Comparison of ENCODE assay signal across 8 mouse cellular contexts in genomic region chr5:129007105-129007957, GRCm38 (mm10). TPM values are rescaled to one million over a fixed set of nuclear protein-coding genes. Genes with fewer than 3 reads are reported as not detected.
DNase-seq lines count a peak whose midpoint lies in the region; ATAC-seq and TF ChIP-seq lines count a peak whose summit lies in the region.

No protein-coding gene starts in this region.

- peak overlapping the region; percentile 67 for H3K4me3 ChIP-seq in lung, adult 2 months (replicated peaks; ENCODE audit: extremely low read depth, low read depth, low read length)
- peak overlapping the region; percentile 63 for H3K4me3 ChIP-seq in embryonic facial prominence, embryonic 13.5 days
- H3K4me3 ChIP-seq in hindbrain, embryonic 12.5 days: peak overlapping the region; percentile 81

- 0 out of 2 replicates have a peak, but pooled peaks cover 10% of the 10 kb centered on the region for H3K36me3 ChIP-seq in embryonic facial prominence, embryonic 13.5 days
- H3K36me3 ChIP-seq in hindbrain, embryonic 12.5 days: no peaks in the 10 kb centered on the region

- no peak for TF ChIP-seq CTCF in lung, adult 2 months (IDR thresholded peaks at IDR 0.05; ENCODE audit: insufficient read depth, low read length)

- no peak for TF ChIP-seq POLR2A in lung, adult 2 months (IDR thresholded peaks at IDR 0.05; ENCODE audit: borderline replicate concordance, extremely low read depth, low read depth, low read length)

- H3K9ac ChIP-seq in embryonic facial prominence, embryonic 13.5 days: peak overlapping the region; percentile 82
- H3K9ac ChIP-seq in hindbrain, embryonic 12.5 days: peak overlapping the region; percentile 85

- no peak for ATAC-seq in embryonic facial prominence, embryonic 13.5 days (ENCODE audit: insufficient number of reproducible peaks, insufficient read depth, low FRiP score, low TSS enrichment, low read depth)
- ATAC-seq in hindbrain, embryonic 12.5 days (ENCODE audit: low FRiP score): peak; percentile 26; the same call in 1 of the 2 replicates
- no peak for ATAC-seq in CD4-positive, CD25-positive, alpha-beta regulatory T cell, adult 4 months

- H3K4me2 ChIP-seq in embryonic facial prominence, embryonic 13.5 days: peak overlapping the region; percentile 84
- peak overlapping the region; percentile 81 for H3K4me2 ChIP-seq in hindbrain, embryonic 12.5 days (replicated peaks)

- peaks cover 6% of the 10 kb centered on the region for H3K4me1 ChIP-seq in lung, adult 2 months (ENCODE audit: control insufficient read depth, insufficient read depth, low read length)
- H3K4me1 ChIP-seq in embryonic facial prominence, embryonic 13.5 days: peaks cover 26% of the 10 kb centered on the region
- H3K4me1 ChIP-seq in hindbrain, embryonic 12.5 days: peaks cover 19% of the 10 kb centered on the region

- no peaks in the 10 kb centered on the region for H3K27me3 ChIP-seq in embryonic facial prominence, embryonic 13.5 days
- H3K27me3 ChIP-seq in hindbrain, embryonic 12.5 days: no peaks in the 10 kb centered on the region

- 55% methylated on average over 14 of the region's 14 CpGs for WGBS in lung, adult 2 months
- 55% methylated on average over 14 of the region's 14 CpGs for WGBS in embryonic facial prominence, embryonic 13.5 days
- WGBS in hindbrain, embryonic 12.5 days: 54% methylated on average over 14 of the region's 14 CpGs

- no peak for DNase-seq in lung, adult 2 months
- no peak for DNase-seq in lung, postnatal 25 days (ENCODE audit: low spot score)
- DNase-seq in liver: peak; percentile 78
- DNase-seq in spleen, postnatal 10 days (ENCODE audit: low spot score in 2 of 2): peak; percentile 66 to 71
- no peak for DNase-seq in urinary bladder, postnatal 4 days (ENCODE audit: low spot score in 2 of 2)

- H3K9me3 ChIP-seq in embryonic facial prominence, embryonic 13.5 days: no peaks in the 10 kb centered on the region
- no peaks in the 10 kb centered on the region for H3K9me3 ChIP-seq in hindbrain, embryonic 12.5 days (replicated peaks)

- peak overlapping the region; percentile 71; the same call in 1 of the 2 replicates for H3K27ac ChIP-seq in embryonic facial prominence, embryonic 13.5 days
- H3K27ac ChIP-seq in hindbrain, embryonic 12.5 days: no peak overlapping the region

RNA-seq across cellular contexts. Expression of gene Stx2, which starts 1.0 kb away (rescaled TPM):
- polyA plus RNA-seq in lung, adult 2 months (2012; rRNA removed): 21.3 and 26.9 TPM in 2 replicates
- polyA plus RNA-seq in embryonic facial prominence, embryonic 13.5 days (2015; fragmentation: Nextera tagmentation; extraction: Ambion mirVana): 27.5 and 30.7 TPM in 2 replicates
- 30.8 and 32.7 TPM in 2 replicates for polyA plus RNA-seq in hindbrain, embryonic 12.5 days (2016; fragmentation: Nextera tagmentation; extraction: Ambion mirVana)
- polyA plus RNA-seq in CD4-positive, CD25-positive, alpha-beta regulatory T cell, adult 4 months (2017; shearing (Covaris generic)): 1 to 10 TPM; 2.0 to 2.4 TPM

RNA-seq across cellular contexts. Expression of gene Ran, which starts 12.5 kb away (rescaled TPM):
- 35.5 and 43.2 TPM in 2 replicates for polyA plus RNA-seq in lung, adult 2 months (2012; rRNA removed)
- 544 and 631 TPM in 2 replicates for polyA plus RNA-seq in embryonic facial prominence, embryonic 13.5 days (2015; fragmentation: Nextera tagmentation; extraction: Ambion mirVana)
- polyA plus RNA-seq in hindbrain, embryonic 12.5 days (2016; fragmentation: Nextera tagmentation; extraction: Ambion mirVana): 542 and 547 TPM in 2 replicates
- 100 to 1,000 TPM; 235 to 276 TPM for polyA plus RNA-seq in CD4-positive, CD25-positive, alpha-beta regulatory T cell, adult 4 months (2017; shearing (Covaris generic))

RNA-seq across cellular contexts. Expression of gene Rimbp2, which starts 54.0 kb away (rescaled TPM):
- 0.06 and 0.17 TPM in 2 replicates for polyA plus RNA-seq in lung, adult 2 months (2012; rRNA removed)
- polyA plus RNA-seq in embryonic facial prominence, embryonic 13.5 days (2015; fragmentation: Nextera tagmentation; extraction: Ambion mirVana): 0.18 and 0.19 TPM in 2 replicates
- polyA plus RNA-seq in hindbrain, embryonic 12.5 days (2016; fragmentation: Nextera tagmentation; extraction: Ambion mirVana): 1.9 and 2.2 TPM in 2 replicates
- under 1 TPM in 1 of 2 experiments, not detected in 1; 0.08 TPM for polyA plus RNA-seq in CD4-positive, CD25-positive, alpha-beta regulatory T cell, adult 4 months (2017; shearing (Covaris generic))

Comparison
In these comparisons a context has a peak if more than half of its experiments do, and no peak if none do; other contexts are left out.
1. DNase-seq: peak in liver (single experiment) and spleen, postnatal 10 days (2 of 2); none in lung, adult 2 months (single experiment), lung, postnatal 25 days (single experiment) and urinary bladder, postnatal 4 days (0 of 2).
2. Peak in every context shown above with its lines, with median percentiles within 50 percentile points of each other: H3K4me3 ChIP-seq.